Mouse (Mus musculus) stomach, postnatal 0 days (tissue): ENCODE results near the gene Midn. TPM values are rescaled to one million over a fixed set of nuclear protein-coding genes. Genes with fewer than 3 reads are reported as not detected.

ENCODE experiments used
- ATAC-seq: fragments of 200-750 bp; cut with Nextera tagmentation; 2 replicates; pipeline ENCODE4 v1.8.0; 2017; ENCODE audit not compliant: low FRiP score, low TSS enrichment
- DNase-seq: peaks from one replicate; pipeline ENCODE4 v3.0.0-alpha.2; 2016; ENCODE audit warnings: low spot score
- H3K27ac ChIP-seq: fragments of 300-500 bp; sonication (generic); replicated peaks from 2 replicates; pipeline ENCODE4 v1.5.1; 2014; ENCODE audit warnings: mild to moderate bottlenecking, control low read depth
- H3K27me3 ChIP-seq: fragments of 300-500 bp; sonication (generic); 2 replicates; pipeline ENCODE4 v1.6.1; 2014; ENCODE audit warnings: low read length; ENCODE audit not compliant: control insufficient read depth, insufficient read depth
- H3K36me3 ChIP-seq: fragments of 300-500 bp; sonication (generic); 2 replicates; pipeline ENCODE4 v1.6.1; 2014; ENCODE audit warnings: low read length, mixed read lengths; ENCODE audit not compliant: control insufficient read depth, insufficient read depth
- H3K4me1 ChIP-seq: fragments of 300-500 bp; sonication (generic); replicated peaks from 2 replicates; pipeline ENCODE4 v1.6.1; 2014; ENCODE audit warnings: antibody characterized with exemption; ENCODE audit not compliant: control insufficient read depth, insufficient read depth
- H3K4me2 ChIP-seq: fragments of 300-500 bp; sonication (generic); replicated peaks from 2 replicates; pipeline ENCODE4 v1.6.1; 2014; ENCODE audit warnings: low read depth, mild to moderate bottlenecking, control low read depth, moderate library complexity
- H3K4me3 ChIP-seq: fragments of 300-500 bp; sonication (generic); 2 replicates; pipeline ENCODE4 v1.5.1; 2014; ENCODE audit warnings: low read depth, low read length, control low read depth
- H3K9ac ChIP-seq: fragments of 300-500 bp; sonication (generic); 2 replicates; pipeline ENCODE4 v1.6.1; 2014; ENCODE audit warnings: mild to moderate bottlenecking, low read length, control low read depth, mixed read lengths
- H3K9me3 ChIP-seq: fragments of 300-500 bp; sonication (generic); 2 replicates; pipeline ENCODE4 v1.6.1; 2016; ENCODE audit warnings: low read length; ENCODE audit not compliant: control insufficient read depth
- CTCF ChIP-seq: IDR thresholded peaks from 2 replicates; pipeline ENCODE4 v1.5.1; 2016; ENCODE audit warnings: antibody characterized with exemption, low read depth, mild to moderate bottlenecking, moderate library complexity
- EP300 ChIP-seq: optimal IDR thresholded peaks from 2 replicates; pipeline ENCODE3; 2016; ENCODE audit warnings: antibody characterized with exemption
- WGBS: fragments of 180-500 bp; shearing (Covaris S2); extraction: QIAGEN DNeasy Blood & Tissue Kit; methylation state at CpG from one replicate; pipeline ENCODE4 v1.1.7; 2014; 5-methylcytosine and 5-hydroxymethylcytosine counted together
- polyA plus RNA-seq: library from polyadenylated mRNA; unstranded; fragments of >200 nt; fragmentation: Nextera tagmentation; extraction: Ambion mirVana; gene quantifications from 2 replicates; pipeline ENCODE4 v1.2.1, GENCODE M21; 2015

Midn gene
- polyA plus RNA-seq, 1 experiment from 2014 or later: 9.6 TPM

GRCm38 (mm10) chr10:80121639-80122038 is 26.4 kb upstream of the Midn start:
- WGBS: 72% methylated on average over 2 of the region's 2 CpGs
- H3K4me2 ChIP-seq: no peak overlapping the region
- ATAC-seq (no peak), DNase-seq (no peak)
- H3K9ac ChIP-seq: no peak overlapping the region
- TF ChIP-seq CTCF (no peak), EP300 (no peak)
- no peaks in the 10 kb centered on the region for H3K9me3 ChIP-seq
- H3K27me3 ChIP-seq: no peaks in the 10 kb centered on the region
- H3K4me3 ChIP-seq: no peak overlapping the region
- H3K4me1 ChIP-seq: peaks cover 10% of the 10 kb centered on the region; the same call in 1 of the 2 replicates
- peaks cover 11% of the 10 kb centered on the region; the same call in 1 of the 2 replicates for H3K36me3 ChIP-seq
- H3K27ac ChIP-seq: no peak overlapping the region

GRCm38 (mm10) chr10:80123932-80124562 is 24.0 kb upstream of the Midn start:
- H3K9ac ChIP-seq: no peak overlapping the region; the same call in 1 of the 2 replicates
- no peaks in the 10 kb centered on the region for H3K9me3 ChIP-seq
- ATAC-seq: no peak
- 82% methylated on average over 9 of the region's 9 CpGs for WGBS
- H3K27ac ChIP-seq: no peak overlapping the region
- no peak overlapping the region for H3K4me3 ChIP-seq
- no peaks in the 10 kb centered on the region for H3K27me3 ChIP-seq
- peaks cover 31% of the 10 kb centered on the region for H3K36me3 ChIP-seq
- H3K4me2 ChIP-seq: no peak overlapping the region
- H3K4me1 ChIP-seq: no peaks in the 10 kb centered on the region
- no peak for DNase-seq
- TF ChIP-seq CTCF: no peak
- no peak for TF ChIP-seq EP300

- no peak overlapping the region for H3K4me3 ChIP-seq
- H3K4me2 ChIP-seq: no peak overlapping the region
- H3K27ac ChIP-seq: no peak overlapping the region
- ATAC-seq (no peak), DNase-seq (no peak)
- no peaks in the 10 kb centered on the region for H3K9me3 ChIP-seq
- no peak overlapping the region for H3K9ac ChIP-seq
- TF ChIP-seq CTCF (no peak), EP300 (no peak)
- H3K36me3 ChIP-seq: peaks cover 53% of the 10 kb centered on the region
- no peaks in the 10 kb centered on the region for H3K27me3 ChIP-seq
- WGBS: 91% methylated on average over 8 of the region's 8 CpGs
- no peaks in the 10 kb centered on the region for H3K4me1 ChIP-seq
Measured at GRCm38 (mm10) chr10:80127920-80128319, 20.2 kb upstream of the Midn start.

GRCm38 (mm10) chr10:80129846-80130245 is 18.2 kb upstream of the Midn start:
- no peak overlapping the region for H3K4me2 ChIP-seq
- H3K27ac ChIP-seq: no peak overlapping the region
- H3K27me3 ChIP-seq: no peaks in the 10 kb centered on the region
- TF ChIP-seq CTCF: no peak
- TF ChIP-seq EP300: no peak
- H3K9me3 ChIP-seq: no peaks in the 10 kb centered on the region
- no peak overlapping the region for H3K4me3 ChIP-seq
- no peaks in the 10 kb centered on the region for H3K4me1 ChIP-seq
- peaks cover 53% of the 10 kb centered on the region for H3K36me3 ChIP-seq
- DNase-seq (peak; percentile 24), ATAC-seq (no peak)
- WGBS: 85% methylated on average over 9 of the region's 9 CpGs
- no peak overlapping the region for H3K9ac ChIP-seq

GRCm38 (mm10) chr10:80130403-80131031 is 17.6 kb upstream of the Midn start:
- Histone ChIP-seq H3K27ac (0 out of 2 replicates have a peak overlapping the region, but pooled peaks have one; percentile 18), H3K27me3 (no peaks in the 10 kb centered on the region), H3K36me3 (peaks cover 50% of the 10 kb centered on the region), H3K4me3 (no peak overlapping the region), H3K9me3 (no peaks in the 10 kb centered on the region), H3K9ac (no peak overlapping the region), H3K4me1 (no peaks in the 10 kb centered on the region), H3K4me2 (no peak overlapping the region)
- peak; percentile 34 for ATAC-seq
- TF ChIP-seq EP300 (no peak), CTCF (peak; percentile 27; the same call in 1 of the 2 replicates)
- WGBS: 59% methylated on average over 18 of the region's 18 CpGs
- DNase-seq: peak; percentile 82

- Histone ChIP-seq H3K27me3 (no peaks in the 10 kb centered on the region), H3K4me2 (no peak overlapping the region), H3K9ac (no peak overlapping the region), H3K27ac (no peak overlapping the region), H3K4me1 (no peaks in the 10 kb centered on the region), H3K4me3 (no peak overlapping the region), H3K9me3 (no peaks in the 10 kb centered on the region), H3K36me3 (peaks cover 45% of the 10 kb centered on the region)
- DNase-seq: peak; percentile 27
- no peak for ATAC-seq
- TF ChIP-seq EP300 (no peak), CTCF (peak; percentile 5; the same call in 1 of the 2 replicates)
- 40% methylated on average over 55 of the region's 55 CpGs for WGBS
Measured at GRCm38 (mm10) chr10:80131316-80131951, 16.6 kb upstream of the Midn start.
